Mouse (Mus musculus) megakaryocyte-erythroid progenitor cell, adult 5-6 weeks (primary cell): ENCODE measurements around the gene Rab35. TPM values are rescaled to one million over a fixed set of nuclear protein-coding genes. Genes with fewer than 3 reads are reported as not detected.

Source experiments
- ATAC-seq: replicated peaks from 2 replicates; pipeline ENCODE4 v1.8.0; 2016; ENCODE audit warnings: mild to moderate bottlenecking, inconsistent platforms; ENCODE audit not compliant: severe bottlenecking, poor library complexity, low FRiP score, low TSS enrichment
- total RNA-seq, 2 experiments: library from RNA; stranded (forward) in 1 of 2; stranded (reverse) in 1 of 2; fragments of 200-1000, 215-1000 nt in 1 of 2; fragments of >200 nt in 1 of 2; fragmentation: Nextera tagmentation in 1 of 2; gene quantifications; 2 replicates each; pipeline ENCODE4 v1.2.3; 2014 to 2017

The Rab35 gene
- total RNA-seq (2014; fragmentation: Nextera tagmentation) (51.4 and 53.5 TPM in 2 replicates), total RNA-seq (2017) (34.2 and 36.4 TPM in 2 replicates)

DNA sequence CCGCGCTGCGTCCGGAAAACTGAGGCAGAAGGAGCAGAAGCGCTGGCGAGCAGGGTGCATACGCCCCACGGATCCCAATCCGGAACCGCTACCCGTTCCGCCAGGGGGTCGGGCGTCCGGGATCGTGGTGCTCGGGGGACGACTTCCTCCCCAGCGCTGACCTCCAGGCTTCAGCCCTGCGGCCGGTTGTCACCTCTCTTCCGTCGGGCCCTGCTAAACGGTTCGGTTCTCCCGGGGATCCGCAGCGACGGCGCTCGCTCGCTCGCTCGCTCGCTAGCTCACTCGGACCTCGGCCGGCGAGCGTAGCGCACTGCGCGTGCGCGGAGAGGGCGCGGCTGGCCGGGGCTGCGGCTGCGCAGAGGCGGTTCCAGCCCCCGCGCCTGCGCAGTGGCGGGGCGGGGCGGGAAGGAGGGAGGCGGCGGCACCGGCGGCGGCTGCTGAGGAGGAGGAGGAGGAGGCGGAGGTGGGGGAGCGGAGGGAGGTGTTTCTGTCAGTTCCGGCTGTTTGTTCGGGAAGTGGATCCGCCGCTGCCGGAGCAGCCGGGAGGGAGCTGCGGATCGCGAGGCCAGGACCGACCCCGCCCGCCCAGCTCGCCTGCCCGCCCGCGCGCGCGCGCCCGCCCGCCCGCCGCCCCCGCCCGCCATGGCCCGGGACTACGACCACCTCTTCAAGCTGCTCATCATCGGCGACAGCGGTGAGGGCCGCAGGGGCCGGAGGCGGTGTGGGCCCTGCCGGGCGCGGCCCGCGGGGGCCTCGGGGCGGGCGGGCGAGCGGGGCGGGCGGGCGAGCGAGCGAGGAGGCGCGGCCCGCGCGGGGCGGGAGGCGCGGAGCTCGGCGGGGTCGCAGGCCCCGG, at the start of gene Rab35:
TSS of gene Rab35 (plus strand) at position 404 of the 853 bp plus-strand sequence.
- peak; percentile 64 for ATAC-seq

DNA sequence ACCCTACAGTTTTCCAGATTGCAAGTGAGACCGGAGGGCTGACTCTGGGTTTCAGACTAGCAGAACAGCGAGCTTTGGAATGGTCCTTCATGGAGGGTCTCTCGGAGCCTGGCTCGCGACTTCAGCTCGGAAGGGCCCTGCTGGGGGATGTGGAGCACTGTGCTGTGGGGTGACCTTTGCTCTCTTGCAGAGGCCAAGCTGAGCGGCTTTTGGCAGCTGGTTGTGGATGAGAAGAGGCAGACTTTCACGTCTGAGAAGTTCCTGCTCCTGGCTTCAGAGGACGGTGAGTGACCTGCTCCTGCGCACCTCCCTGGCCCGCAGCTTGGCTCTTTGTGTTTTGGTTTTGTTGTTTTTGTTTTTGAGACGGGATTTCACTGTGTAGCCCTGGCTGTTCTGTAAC, 46.1 kb upstream of the Rab35 start:
- no peak for ATAC-seq

DNA sequence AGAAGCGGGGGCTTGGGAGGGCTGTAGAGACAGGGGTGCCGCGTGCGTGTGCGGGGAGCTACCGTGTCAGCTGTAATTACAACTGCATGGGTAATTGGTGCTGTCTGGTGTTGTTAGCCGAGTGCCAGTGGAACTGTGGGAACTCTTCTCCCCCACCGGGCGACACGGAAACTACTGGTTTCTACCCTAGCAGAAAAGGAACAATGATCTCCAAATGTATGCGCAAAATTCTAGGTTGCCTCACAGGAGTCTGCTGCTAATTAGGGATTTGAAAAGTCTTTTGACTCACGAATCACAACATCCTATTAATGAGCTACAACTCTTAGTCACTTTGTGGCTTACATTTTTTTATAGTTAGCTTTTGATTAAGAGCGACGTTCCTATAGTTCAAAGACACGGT, 45.5 kb upstream of the Rab35 start:
- ATAC-seq = no peak

DNA sequence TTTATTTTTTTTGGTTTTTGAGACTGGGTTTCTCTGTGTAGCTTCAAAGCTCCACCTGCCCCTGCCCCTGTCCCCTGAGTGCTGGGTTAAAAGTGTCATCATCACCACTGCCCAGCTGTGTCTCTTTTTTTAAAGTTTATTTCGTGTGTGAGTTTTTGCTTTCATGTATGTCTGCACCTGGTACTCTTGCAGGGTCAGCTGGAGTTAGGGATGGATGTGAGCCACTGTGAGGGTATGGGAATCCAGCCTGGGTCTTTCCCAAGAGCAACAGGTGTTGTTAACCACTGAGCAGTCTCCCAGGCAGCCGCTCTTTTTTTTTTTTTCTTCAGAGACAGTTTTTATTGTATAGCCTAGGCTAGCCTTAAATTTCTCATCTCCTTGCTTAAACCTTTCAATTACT, 44.9 kb upstream of the Rab35 start:
- ATAC-seq = no peak

DNA sequence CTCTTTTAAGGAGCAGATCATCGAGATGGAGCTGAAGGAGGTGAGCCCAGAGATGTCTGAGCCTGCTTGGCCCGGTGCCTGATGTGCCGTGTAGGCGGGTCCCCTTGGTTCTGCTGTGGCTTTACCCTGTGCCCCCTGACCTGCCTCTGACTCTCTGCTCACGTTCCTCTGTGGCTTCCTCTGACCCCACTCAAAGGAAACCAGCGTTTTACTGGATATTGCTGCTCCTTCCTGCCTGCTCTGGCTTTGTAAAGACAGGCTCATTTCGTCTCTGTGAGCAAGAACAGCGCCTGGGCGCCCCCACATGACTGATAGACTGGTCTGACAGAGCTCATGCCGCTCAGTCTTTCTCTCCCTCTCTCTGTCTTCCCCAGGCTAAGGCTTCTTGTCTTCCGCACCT, 40.7 kb upstream of the Rab35 start:
- no peak for ATAC-seq

GRCm38 (mm10) chr5:115591506-115591905, 40.2 kb upstream of the Rab35 start:
- ATAC-seq = no peak

- ATAC-seq = no peak
Observed at GRCm38 (mm10) chr5:115603561-115603960, 28.1 kb upstream of the Rab35 start.

GRCm38 (mm10) chr5:115611566-115611965, 20.1 kb upstream of the Rab35 start:
- ATAC-seq = peak; percentile 53

GRCm38 (mm10) chr5:115613332-115613731, 18.4 kb upstream of the Rab35 start:
- no peak for ATAC-seq

DNA sequence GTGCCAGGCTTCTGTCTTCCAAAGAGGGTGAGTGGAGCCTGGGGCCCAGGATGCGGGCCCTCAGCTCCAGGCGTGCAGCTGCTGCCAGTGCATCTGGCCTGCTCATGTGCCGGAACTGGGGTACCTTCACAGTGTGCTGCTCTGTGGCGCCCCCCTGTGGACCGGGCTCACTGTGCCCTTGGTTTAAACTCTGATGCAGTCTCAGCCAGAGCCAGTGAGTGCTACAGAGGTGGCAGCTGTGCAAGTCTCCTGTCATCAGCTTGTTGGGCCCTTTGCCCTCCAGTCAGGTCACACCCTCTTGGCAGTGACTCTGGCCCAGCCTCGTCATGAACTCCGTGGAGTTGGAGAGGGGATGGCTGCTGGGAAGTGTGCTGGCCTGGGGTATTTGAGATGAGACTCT, 16.8 kb upstream of the Rab35 start:
- ATAC-seq = peak; percentile 53

- ATAC-seq = no peak
Observed at GRCm38 (mm10) chr5:115619690-115620089, 12.0 kb upstream of the Rab35 start.

- ATAC-seq = no peak
Observed at GRCm38 (mm10) chr5:115622686-115623085, 9.0 kb upstream of the Rab35 start.

- no peak for ATAC-seq
Observed at GRCm38 (mm10) chr5:115623694-115624440, 7.8 kb upstream of the Rab35 start.

- peak; percentile 81 for ATAC-seq
Observed at GRCm38 (mm10) chr5:115626237-115626886, 5.3 kb upstream of the Rab35 start.

DNA sequence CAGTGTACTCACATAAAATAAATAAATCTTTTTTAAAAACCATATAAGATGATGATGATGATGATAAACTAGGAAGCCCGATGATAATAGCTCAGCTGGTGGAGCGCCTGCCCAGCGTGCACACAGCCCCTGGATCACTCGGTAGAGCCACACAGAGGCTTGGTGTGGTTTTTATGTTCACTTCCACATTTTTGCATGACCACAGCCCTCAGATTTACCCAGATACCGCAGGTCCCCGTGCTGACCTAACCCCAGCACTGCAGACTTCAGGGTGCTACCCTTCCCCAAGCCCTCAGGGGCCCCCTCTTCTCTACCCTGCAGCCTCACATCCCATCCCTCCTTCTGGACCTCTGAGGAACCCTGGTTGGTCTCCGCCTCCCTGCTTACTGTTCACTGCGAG, 3.6 kb upstream of the Rab35 start:
- ATAC-seq = no peak

DNA sequence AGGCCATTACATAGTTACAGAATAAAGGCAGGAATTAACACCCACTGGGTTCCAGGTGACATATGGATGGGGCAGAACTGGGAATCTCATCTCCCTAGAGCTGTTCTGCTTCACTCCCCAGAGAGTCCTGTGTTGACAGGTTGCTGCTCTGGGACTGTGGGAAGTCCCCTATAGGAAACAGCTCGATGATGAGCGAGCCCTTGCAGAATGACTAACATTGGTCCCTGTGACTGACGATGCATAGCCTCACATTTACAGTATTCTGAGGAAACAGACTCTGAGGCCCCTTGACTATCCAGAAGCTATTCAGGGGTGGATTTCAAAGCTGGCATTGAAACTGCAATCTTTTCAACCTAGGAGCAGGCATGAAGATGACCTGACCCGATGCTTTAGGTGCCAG, 2.0 kb upstream of the Rab35 start:
- no peak for ATAC-seq

GRCm38 (mm10) chr5:115630291-115630690, 1.4 kb upstream of the Rab35 start:
- ATAC-seq = no peak

DNA sequence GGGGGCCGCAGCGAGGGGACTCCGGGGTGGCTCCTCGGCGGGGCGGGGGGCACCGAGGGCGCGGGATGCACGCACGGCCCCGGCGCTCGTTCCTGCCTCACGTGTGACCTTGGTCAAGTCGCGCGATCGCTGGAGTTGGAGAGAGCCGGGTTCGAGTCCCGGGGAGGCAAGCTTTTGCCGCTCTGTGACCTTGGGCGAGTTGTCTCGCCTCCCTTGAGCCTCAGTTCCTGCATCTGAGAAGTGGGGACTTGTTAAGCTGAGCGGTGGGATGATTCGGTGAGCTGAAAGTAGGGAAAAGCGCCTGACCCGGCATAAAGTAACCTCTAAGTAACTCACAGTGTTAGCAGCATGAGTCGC, 628 bp downstream of the Rab35 start:
- no peak for ATAC-seq

GRCm38 (mm10) chr5:115633060-115633459, 1.4 kb downstream of the Rab35 start:
- no peak for ATAC-seq

DNA sequence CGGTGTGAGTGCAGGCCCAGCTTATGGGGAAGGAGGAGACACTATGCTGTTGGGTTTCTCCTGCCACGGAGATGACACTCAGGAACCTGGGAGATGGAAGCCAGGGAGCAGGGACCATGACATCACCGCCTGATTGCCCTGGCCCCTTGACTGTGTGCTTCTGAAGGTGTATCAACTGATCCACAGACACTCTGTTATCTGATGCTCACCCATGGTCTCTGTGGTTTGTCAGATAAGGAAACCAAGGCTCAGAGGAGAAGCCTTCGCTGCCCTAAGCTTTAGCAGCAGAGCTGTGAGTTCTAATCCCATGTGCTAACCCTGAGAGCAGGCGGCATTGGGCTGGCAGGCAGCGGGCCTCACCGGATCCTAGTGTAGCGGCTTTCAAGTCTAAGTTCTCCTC, 2.3 kb downstream of the Rab35 start:
- ATAC-seq = peak; percentile 36
